In the genomic region with DNA sequence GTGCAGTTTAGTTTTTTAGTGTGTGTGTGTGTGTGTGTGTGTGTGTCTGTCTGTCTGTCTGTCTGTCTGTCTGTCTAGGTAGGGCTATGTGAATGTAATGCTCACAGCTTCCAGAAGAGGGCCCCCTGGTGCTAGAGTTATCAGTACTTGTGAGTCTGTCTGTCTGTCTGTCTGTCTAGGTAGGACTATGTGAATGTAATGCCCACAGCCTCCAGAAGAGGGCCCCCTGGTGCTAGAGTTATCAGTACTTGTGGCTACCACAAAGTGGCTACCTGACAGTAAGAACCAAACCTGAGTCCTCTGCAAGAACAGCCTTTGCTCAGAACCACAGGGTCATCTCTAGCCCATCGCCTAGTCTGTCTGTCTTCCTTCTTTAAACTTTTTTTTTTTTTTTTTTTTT, we compare ENCODE assay signal across 10 mouse cellular contexts. TPM values are rescaled to one million over a fixed set of nuclear protein-coding genes. Genes with fewer than 3 reads are reported as not detected.
DNase-seq lines count a peak whose midpoint lies in the region; ATAC-seq lines count a peak whose summit lies in the region.
"Had no signal": no experiment of that assay in that cellular context is flagged by ENCODE, and none has a peak within 500 bp of the region (broad histone marks: within the 10 kb centered on the region; RNA-seq: fewer than 3 reads in every experiment).

No protein-coding gene starts in this region.

- no peak overlapping the region for H3K4me2 ChIP-seq in neural tube, embryonic 11.5 days (ENCODE audit: low read depth)
- H3K4me2 ChIP-seq: heart, embryonic 15.5 days; stomach, embryonic 15.5 days had no signal

- peak; percentile 51 for DNase-seq in left cerebral cortex, adult 11 months (ENCODE audit: low spot score)
- no peak for DNase-seq in left cerebral cortex, adult 8-10 months (ENCODE audit: low spot score in 2 of 2)
- DNase-seq in adipocyte (ENCODE audit: low spot score): peak; percentile 74
- DNase-seq in embryo, embryonic 11 days: peak; percentile 74
- peak; percentile 46 to 63 for DNase-seq in heart, postnatal 14 days
- peak; percentile 58 for DNase-seq in limb, embryonic 10.5 days (ENCODE audit: low spot score)
- DNase-seq in neural tube, embryonic 11.5 days (ENCODE audit: low spot score): peak; percentile 70
- DNase-seq in urinary bladder, adult 2 months (ENCODE audit: low spot score): peak; percentile 23

- 59% methylated on average over 1 of the region's 1 CpGs for WGBS in limb, embryonic 10.5 days
- WGBS in neural tube, embryonic 11.5 days: 71% methylated on average over 1 of the region's 1 CpGs

- no peak overlapping the region for H3K4me3 ChIP-seq in limb, embryonic 10.5 days
- no peak overlapping the region for H3K4me3 ChIP-seq in neural tube, embryonic 11.5 days (ENCODE audit: low read depth, low read length)
- H3K4me3 ChIP-seq: heart, embryonic 15.5 days; stomach, embryonic 15.5 days had no signal

- H3K4me1 ChIP-seq in limb, embryonic 10.5 days: no peaks in the 10 kb centered on the region
- no peaks in the 10 kb centered on the region for H3K4me1 ChIP-seq in neural tube, embryonic 11.5 days (ENCODE audit: control insufficient read depth, insufficient read depth, low read length)
- H3K4me1 ChIP-seq: heart, embryonic 15.5 days; stomach, embryonic 15.5 days had no signal

- H3K36me3 ChIP-seq in limb, embryonic 10.5 days: no peaks in the 10 kb centered on the region; the same call in 1 of the 2 replicates
- no peaks in the 10 kb centered on the region for H3K36me3 ChIP-seq in neural tube, embryonic 11.5 days (ENCODE audit: control insufficient read depth, insufficient read depth, low read length)
- H3K36me3 ChIP-seq: heart, embryonic 15.5 days; stomach, embryonic 15.5 days had no signal

- H3K9ac ChIP-seq in neural tube, embryonic 11.5 days (ENCODE audit: low read length): no peak overlapping the region
- H3K9ac ChIP-seq: heart, embryonic 15.5 days; stomach, embryonic 15.5 days had no signal

- ATAC-seq in neural tube, embryonic 11.5 days (ENCODE audit: insufficient read depth, low FRiP score, low TSS enrichment): no peak

- no peaks in the 10 kb centered on the region for H3K27me3 ChIP-seq in limb, embryonic 10.5 days (ENCODE audit: low read depth, poor library complexity, severe bottlenecking)
- H3K27me3 ChIP-seq in neural tube, embryonic 11.5 days (ENCODE audit: control insufficient read depth, insufficient read depth, low read length): no peaks in the 10 kb centered on the region
- H3K27me3 ChIP-seq: heart, embryonic 15.5 days; stomach, embryonic 15.5 days had no signal

- no peaks in the 10 kb centered on the region for H3K9me3 ChIP-seq in limb, embryonic 10.5 days (replicated peaks)
- no peaks in the 10 kb centered on the region for H3K9me3 ChIP-seq in neural tube, embryonic 11.5 days (ENCODE audit: control insufficient read depth, low read length)
- H3K9me3 ChIP-seq: heart, embryonic 15.5 days; stomach, embryonic 15.5 days had no signal

- intact Hi-C loops in heart, postnatal 14 days (cut with DNase I): no loop called here

- no peak overlapping the region for H3K27ac ChIP-seq in limb, embryonic 10.5 days
- no peak overlapping the region for H3K27ac ChIP-seq in neural tube, embryonic 11.5 days (ENCODE audit: low read depth, low read length)
- H3K27ac ChIP-seq: heart, embryonic 15.5 days; stomach, embryonic 15.5 days had no signal

RNA-seq across cellular contexts. Expression of a gene that starts 16.2 kb away (rescaled TPM):
- 10 to 100 TPM; 10.2 to 13.4 (median 11.6) TPM for total RNA-seq in left cerebral cortex, adult 8-10 months (2022)
- 1 to 10 TPM; 4.4 to 4.5 TPM for total RNA-seq in heart, postnatal 14 days (2021)
- 5.5 and 6.8 TPM in 2 replicates for polyA plus RNA-seq in limb, embryonic 10.5 days (2016; fragmentation: Nextera tagmentation; extraction: Ambion mirVana)
- 7.9 and 8.9 TPM in 2 replicates for polyA plus RNA-seq in neural tube, embryonic 11.5 days (2014; fragmentation: Nextera tagmentation; extraction: Ambion mirVana)
- 6.5 and 7.6 TPM in 2 replicates for polyA plus RNA-seq in urinary bladder, adult 2 months (2012; rRNA removed)

RNA-seq across cellular contexts. Expression of a gene that starts 35.3 kb away (rescaled TPM):
- total RNA-seq in left cerebral cortex, adult 8-10 months (2022): 1 to 10 TPM; 3.8 to 9.6 (median 6.6) TPM
- 1 to 10 TPM; 1.9 to 2.5 TPM for total RNA-seq in heart, postnatal 14 days (2021)
- polyA plus RNA-seq in limb, embryonic 10.5 days (2016; fragmentation: Nextera tagmentation; extraction: Ambion mirVana): 0.81 and 2.1 TPM in 2 replicates
- 0.70 and 0.91 TPM in 2 replicates for polyA plus RNA-seq in neural tube, embryonic 11.5 days (2014; fragmentation: Nextera tagmentation; extraction: Ambion mirVana)
- 0.76 and 0.96 TPM in 2 replicates for polyA plus RNA-seq in urinary bladder, adult 2 months (2012; rRNA removed)

RNA-seq across cellular contexts. Expression of a gene that starts 35.3 kb away (rescaled TPM):
- total RNA-seq in left cerebral cortex, adult 8-10 months (2022): 10 to 100 TPM; 26.3 to 34.7 (median 27.2) TPM
- 10 to 100 TPM; 18.7 to 20.8 TPM for total RNA-seq in heart, postnatal 14 days (2021)
- polyA plus RNA-seq in limb, embryonic 10.5 days (2016; fragmentation: Nextera tagmentation; extraction: Ambion mirVana): 51.6 and 53.4 TPM in 2 replicates
- 43.3 and 47.5 TPM in 2 replicates for polyA plus RNA-seq in neural tube, embryonic 11.5 days (2014; fragmentation: Nextera tagmentation; extraction: Ambion mirVana)
- polyA plus RNA-seq in urinary bladder, adult 2 months (2012; rRNA removed): 33.7 and 48.5 TPM in 2 replicates

RNA-seq across cellular contexts. Expression of a gene that starts 35.4 kb away (rescaled TPM):
- 10 to 100 TPM; 15.7 to 19.0 (median 17.1) TPM for total RNA-seq in left cerebral cortex, adult 8-10 months (2022)
- 10 to 100 TPM; 14.0 to 15.8 TPM for total RNA-seq in heart, postnatal 14 days (2021)
- polyA plus RNA-seq in limb, embryonic 10.5 days (2016; fragmentation: Nextera tagmentation; extraction: Ambion mirVana): 41.3 and 48.3 TPM in 2 replicates
- polyA plus RNA-seq in neural tube, embryonic 11.5 days (2014; fragmentation: Nextera tagmentation; extraction: Ambion mirVana): 36.9 and 37.9 TPM in 2 replicates
- polyA plus RNA-seq in urinary bladder, adult 2 months (2012; rRNA removed): 15.3 and 15.5 TPM in 2 replicates

RNA-seq across cellular contexts. Expression of a gene that starts 41.5 kb away (rescaled TPM):
- 100 to 1,000 TPM; 191 to 212 (median 201) TPM for total RNA-seq in left cerebral cortex, adult 8-10 months (2022)
- total RNA-seq in heart, postnatal 14 days (2021): 100 to 1,000 TPM; 129 TPM
- polyA plus RNA-seq in limb, embryonic 10.5 days (2016; fragmentation: Nextera tagmentation; extraction: Ambion mirVana): 364 and 404 TPM in 2 replicates
- 333 and 346 TPM in 2 replicates for polyA plus RNA-seq in neural tube, embryonic 11.5 days (2014; fragmentation: Nextera tagmentation; extraction: Ambion mirVana)
- 110 and 111 TPM in 2 replicates for polyA plus RNA-seq in urinary bladder, adult 2 months (2012; rRNA removed)

Comparison
In these comparisons a context has a peak if more than half of its experiments do, and no peak if none do; other contexts are left out.
1. DNase-seq: peak in left cerebral cortex, adult 11 months (single experiment), adipocyte (single experiment), embryo, embryonic 11 days (single experiment), heart, postnatal 14 days (2 of 2), limb, embryonic 10.5 days (single experiment), neural tube, embryonic 11.5 days (single experiment) and urinary bladder, adult 2 months (single experiment); none in left cerebral cortex, adult 8-10 months (0 of 2).